Mouse (Mus musculus) cerebellum, adult 2 months (tissue): Measurements from ENCODE around the gene Syngr1. TPM values are rescaled to one million over a fixed set of nuclear protein-coding genes. Genes with fewer than 3 reads are reported as not detected.

Source experiments
- DNase-seq, 2 experiments: peaks; one replicate each; pipeline ENCODE4 v3.0.0; 2021
- H3K27ac ChIP-seq: fragments of 200-500 bp; 2 replicates; pipeline ENCODE4 v1.5.1; 2012; ENCODE audit warnings: low read length, control low read depth, inconsistent platforms; ENCODE audit not compliant: insufficient read depth
- H3K27me3 ChIP-seq: fragments of 200-500 bp; 2 replicates; pipeline ENCODE4 v1.6.1; 2012; ENCODE audit warnings: inconsistent platforms, mild to moderate bottlenecking, low read length, moderate library complexity; ENCODE audit not compliant: control insufficient read depth, insufficient read depth
- H3K4me1 ChIP-seq: fragments of 200-500 bp; 2 replicates; pipeline ENCODE4 v1.6.1; 2011; ENCODE audit warnings: low read length; ENCODE audit not compliant: control insufficient read depth, insufficient read depth
- H3K4me3 ChIP-seq: fragments of 200-500 bp; replicated peaks from 2 replicates; pipeline ENCODE3; 2011; ENCODE audit warnings: mild to moderate bottlenecking, low read depth, low read length, control low read depth; ENCODE audit not compliant: insufficient read depth
- CTCF ChIP-seq: fragments of 200-500 bp; IDR thresholded peaks from 2 replicates; pipeline ENCODE4 v1.5.1; 2011; ENCODE audit warnings: low read depth, mild to moderate bottlenecking, control low read depth, low read length, moderate library complexity, borderline replicate concordance; ENCODE audit not compliant: insufficient read depth
- POLR2A ChIP-seq: fragments of 200-500 bp; IDR thresholded peaks from 2 replicates; pipeline ENCODE4 v1.6.1; 2011; ENCODE audit warnings: low read length, control low read depth, borderline replicate concordance; ENCODE audit not compliant: insufficient read depth
- WGBS: fragments of 180-500 bp; shearing (Covaris S2); methylation state at CpG from one replicate; pipeline ENCODE4 v1.1.7; 2018; 5-methylcytosine and 5-hydroxymethylcytosine counted together
- polyA plus RNA-seq: library from polyadenylated mRNA; depleted of rRNA; stranded (reverse); fragments of >200 nt; gene quantifications from 2 replicates; pipeline ENCODE4 v1.2.3, GENCODE M21; 2012

Gene Syngr1
- polyA plus RNA-seq, 1 experiment, result 448 TPM

- 58% methylated on average over 1 of the region's 1 CpGs for WGBS
- H3K27me3 ChIP-seq, result no peaks in the 10 kb centered on the region
- DNase-seq, result peak in 1 of 2 experiments; percentile 33
- H3K27ac ChIP-seq, result no peak overlapping the region
- peaks cover 25% of the 10 kb centered on the region for H3K4me1 ChIP-seq
- H3K4me3 ChIP-seq, result no peak overlapping the region
- TF ChIP-seq CTCF (peak; percentile 18; the same call in 1 of the 2 replicates), POLR2A (no peak)
Measured at GRCm38 (mm10) chr15:80127191-80127590, 36.1 kb downstream of the Syngr1 start.

DNA sequence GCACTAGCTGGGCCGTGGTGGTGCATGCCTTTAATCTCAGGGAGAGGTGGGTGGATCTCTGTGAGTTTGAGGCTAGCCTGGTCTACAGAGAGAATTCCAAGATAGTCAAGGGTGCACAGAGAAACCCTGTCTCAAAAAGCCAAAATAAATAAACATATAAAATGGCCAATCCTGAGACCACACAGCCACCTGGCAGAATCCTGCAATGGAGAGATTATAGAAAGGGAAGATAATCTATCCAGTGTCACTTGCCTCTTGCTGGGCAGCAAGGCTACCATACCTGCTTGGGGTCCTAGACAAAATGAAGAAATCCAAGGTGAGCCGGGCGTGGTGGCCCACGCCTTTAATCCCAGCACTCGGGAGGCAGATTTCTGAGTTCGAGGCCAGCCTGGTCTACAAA lies 38.8 kb downstream of the Syngr1 start:
- Histone ChIP-seq H3K4me1 (peaks cover 25% of the 10 kb centered on the region), H3K27ac (no peak overlapping the region), H3K4me3 (no peak overlapping the region), H3K27me3 (no peaks in the 10 kb centered on the region)
- TF ChIP-seq CTCF (no peak), POLR2A (no peak)
- no peak for DNase-seq
- whole genome bisulfite sequencing, result 93% methylated on average over 6 of the region's 6 CpGs

- Histone ChIP-seq H3K4me1 (peaks cover 25% of the 10 kb centered on the region), H3K27ac (peak overlapping the region; percentile 21; the same call in 1 of the 2 replicates), H3K27me3 (no peaks in the 10 kb centered on the region), H3K4me3 (no peak overlapping the region)
- TF ChIP-seq POLR2A (no peak), CTCF (no peak)
- 87% methylated on average over 5 of the region's 5 CpGs for WGBS
- DNase-seq, result no peak
Measured at GRCm38 (mm10) chr15:80130689-80131088, 39.6 kb downstream of the Syngr1 start.

DNA sequence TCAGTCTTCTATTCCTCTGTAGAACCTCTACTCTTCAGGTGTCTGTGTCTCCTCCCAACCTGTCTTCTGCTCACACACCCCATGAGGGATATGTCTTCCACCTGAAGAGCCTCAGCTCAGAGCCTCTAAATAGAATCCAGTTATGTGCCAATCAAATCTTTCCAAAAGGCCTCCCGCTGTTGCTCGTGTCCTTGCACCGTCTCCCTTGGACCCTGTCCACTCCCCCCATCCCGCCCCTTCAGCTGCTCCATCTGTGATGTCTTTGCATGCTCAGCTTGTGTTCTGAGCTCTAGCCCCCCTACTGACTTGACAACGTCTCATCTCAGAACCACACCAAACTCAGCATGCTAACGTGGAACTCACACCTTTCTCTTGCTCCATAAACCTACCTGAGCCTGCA lies 40.3 kb downstream of the Syngr1 start:
- no peaks in the 10 kb centered on the region for H3K27me3 ChIP-seq
- TF ChIP-seq CTCF, result no peak; the same call in 1 of the 2 replicates
- TF ChIP-seq POLR2A, result no peak
- DNase-seq, result peak; percentile 74 to 88
- 3% methylated on average over 6 of the region's 6 CpGs for WGBS
- peaks cover 25% of the 10 kb centered on the region for H3K4me1 ChIP-seq
- H3K4me3 ChIP-seq, result no peak overlapping the region
- peak overlapping the region; percentile 80 for H3K27ac ChIP-seq

DNA sequence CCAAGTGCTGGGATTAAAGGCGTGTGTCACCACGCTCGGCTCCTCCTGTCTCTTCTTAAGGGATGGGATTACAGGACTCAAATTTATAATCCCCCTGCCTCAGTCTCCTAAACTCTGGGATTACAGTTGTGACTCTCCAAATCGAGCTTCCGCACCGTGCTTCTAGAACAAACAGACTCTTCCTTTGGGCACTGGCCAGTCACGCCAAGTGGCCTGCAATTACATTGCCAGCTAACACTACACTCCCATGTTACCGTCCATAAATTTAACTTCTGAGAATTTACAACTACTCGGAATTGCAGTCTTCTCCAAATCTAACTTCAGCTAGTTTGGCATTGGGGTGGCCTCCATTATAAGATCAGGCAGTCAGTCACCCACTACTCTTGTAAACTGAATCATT lies 41.3 kb downstream of the Syngr1 start:
- WGBS, result 41% methylated on average over 9 of the region's 9 CpGs
- TF ChIP-seq POLR2A (no peak), CTCF (no peak)
- peaks cover 27% of the 10 kb centered on the region for H3K4me1 ChIP-seq
- no peaks in the 10 kb centered on the region for H3K27me3 ChIP-seq
- no peak overlapping the region for H3K4me3 ChIP-seq
- peak; percentile 43 to 51 for DNase-seq
- H3K27ac ChIP-seq, result peak overlapping the region; percentile 48; the same call in 1 of the 2 replicates

DNA sequence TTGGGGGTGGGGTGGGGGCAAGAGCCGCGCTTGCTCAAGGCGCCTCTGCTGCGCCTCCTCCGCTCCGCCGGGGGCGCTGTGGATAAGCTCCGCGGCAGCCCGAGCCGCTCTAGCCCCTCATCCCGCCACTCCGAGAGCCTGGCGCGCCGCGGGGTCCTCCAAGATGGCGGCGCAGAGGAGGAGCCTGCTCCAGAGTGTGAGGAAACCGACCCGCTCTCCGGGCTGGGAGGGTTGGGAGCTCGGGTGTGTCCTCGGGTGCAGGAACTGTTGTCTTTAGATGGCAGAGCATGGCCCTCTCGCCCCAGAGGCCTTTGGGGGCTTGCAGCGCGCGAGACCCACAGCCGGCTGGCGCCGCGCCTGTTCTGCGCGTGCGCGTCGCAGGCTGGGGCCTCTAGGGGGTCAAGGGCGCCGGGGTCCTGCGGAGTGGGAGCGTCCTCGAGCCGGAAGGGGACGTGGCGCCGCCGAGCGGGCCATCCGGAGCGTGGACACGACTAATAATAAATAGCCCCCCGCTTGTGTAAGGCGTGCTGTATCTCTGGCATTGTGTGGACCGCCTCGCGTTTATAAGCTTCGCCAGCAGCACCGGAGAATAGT lies 42.0 kb downstream of the Syngr1 start, which contains the start of gene Tab1:
Gene Tab1 (plus strand): TSS at position 135 of the 594 bp plus-strand sequence.
- Histone ChIP-seq H3K27ac (peak within 1 kb of the TSS; percentile 100), H3K27me3 (no peaks in the 10 kb centered on the region), H3K4me3 (peak within 1 kb of the TSS; percentile 98), H3K4me1 (peaks cover 30% of the 10 kb centered on the region)
- peak; percentile 56 for TF ChIP-seq CTCF
- TF ChIP-seq POLR2A, result peak; percentile 40; the same call in 1 of the 2 replicates
- WGBS, result under 1% methylated on average over 59 of the region's 59 CpGs
- DNase-seq, result peak; percentile 92 to 94

DNA sequence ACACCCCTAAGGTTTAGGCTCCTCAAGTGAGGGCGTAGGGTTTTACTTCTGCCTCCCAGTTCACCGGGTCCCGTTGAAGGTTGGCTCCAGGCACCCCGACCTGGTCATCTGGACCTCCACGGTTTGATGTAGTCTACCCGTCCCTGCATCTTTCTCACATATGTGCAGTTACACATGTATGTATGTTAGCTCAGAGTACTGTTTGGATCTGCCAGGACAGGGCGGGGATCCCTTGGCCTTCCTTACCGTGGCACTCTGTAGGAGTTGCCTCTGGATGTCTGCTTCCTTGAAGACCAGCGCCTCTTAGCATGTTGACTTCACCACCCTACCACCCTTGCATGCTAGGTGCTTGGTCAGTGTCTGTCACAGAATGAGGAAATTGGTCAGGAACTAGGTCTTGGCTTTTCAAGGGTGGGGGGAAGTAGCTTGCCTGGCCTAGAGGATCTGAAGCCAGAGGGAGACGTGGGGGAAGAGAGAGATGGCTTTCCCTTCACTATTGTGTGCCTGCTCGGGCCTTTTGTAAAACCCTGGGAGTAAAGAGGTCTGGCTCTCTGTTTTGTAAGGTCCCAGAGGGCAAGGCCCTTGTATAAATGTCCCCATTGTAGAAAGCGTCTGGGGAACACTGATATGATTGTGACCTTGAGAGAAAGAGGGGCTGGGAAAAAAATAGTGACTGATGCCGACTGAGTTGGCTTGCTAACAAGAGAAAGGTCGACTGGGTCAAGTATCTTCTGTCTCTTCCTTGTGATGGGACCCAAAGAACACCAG lies 42.7 kb downstream of the Syngr1 start:
- Histone ChIP-seq H3K27me3 (no peaks in the 10 kb centered on the region), H3K4me3 (peak overlapping the region; percentile 98), H3K27ac (peak overlapping the region; percentile 100), H3K4me1 (peaks cover 38% of the 10 kb centered on the region)
- TF ChIP-seq POLR2A (no peak), CTCF (no peak)
- peak in 1 of 2 experiments; percentile 44 for DNase-seq
- 2% methylated on average over 14 of the region's 14 CpGs for WGBS
